Mouse (Mus musculus): ENCODE results near the gene Olfr549.

Olfr549 gene

GRCm38 (mm10) chr7:102597378-102598031, 47.8 kb downstream of the Olfr549 start, which contains the start of gene Olfr552:
TSS of gene Olfr552 (plus strand) at chr7:102597770.
- no peak for DNase-seq (ENCODE audit: low spot score)

Data from spleen, adult 12 weeks (tissue).